Mouse (Mus musculus) spleen, adult 2 months (tissue): ENCODE results near the gene Nhlrc1.

Experiments used
- CTCF ChIP-seq: fragments of 200-500 bp; IDR thresholded peaks from 2 replicates; pipeline ENCODE4 v1.5.1; 2011; ENCODE audit warnings: mild to moderate bottlenecking, inconsistent platforms; ENCODE audit not compliant: insufficient read depth, insufficient read length, insufficient replicate concordance; ENCODE audit errors: extremely low read depth
- POLR2A ChIP-seq: fragments of 200-500 bp; IDR thresholded peaks from 2 replicates; pipeline ENCODE4 v1.6.1; 2011; ENCODE audit warnings: low read depth, low read length, inconsistent platforms

- no peak for TF ChIP-seq CTCF
- no peak for TF ChIP-seq POLR2A
These were observed 498 bp upstream of the Nhlrc1 start for GRCm38 (mm10) chr13:47015195-47015501.
